In genomic region chr7:115218596-115219180, GRCm38 (mm10) we compare ENCODE assay signal across 9 mouse cellular contexts.
A peak's percentile ranks its signal among the peaks of the same experiment; 100 is the strongest.
DNase-seq lines count a peak whose midpoint lies in the region; ATAC-seq and TF ChIP-seq lines count a peak whose summit lies in the region.
"Had no signal": no experiment of that assay in that cellular context is flagged by ENCODE, and none has a peak within 500 bp of the region (broad histone marks: within the 10 kb centered on the region; RNA-seq: fewer than 3 reads in every experiment).

No protein-coding gene starts in this region.

- WGBS in neural tube, embryonic 12.5 days = 33% methylated on average over 13 of the region's 13 CpGs
- 27% methylated on average over 13 of the region's 13 CpGs for WGBS in hindbrain, embryonic 16.5 days
- WGBS in liver, postnatal 0 days (ENCODE audit: insufficient replicate concordance) = 26% methylated on average over 13 of the region's 13 CpGs

- no peak overlapping the region for H3K4me3 ChIP-seq in neural tube, embryonic 12.5 days
- H3K4me3 ChIP-seq in hindbrain, embryonic 16.5 days (ENCODE audit: low read length) = no peak overlapping the region
- no peak overlapping the region for H3K4me3 ChIP-seq in liver, postnatal 0 days (ENCODE audit: low read depth, low read length)
- H3K4me3 ChIP-seq: heart, adult 2 months; megakaryocyte, embryonic 14.5 days had no signal

- H3K27ac ChIP-seq in neural tube, embryonic 12.5 days = no peak overlapping the region
- no peak overlapping the region for H3K27ac ChIP-seq in hindbrain, embryonic 16.5 days (ENCODE audit: low read depth, low read length)
- no peak overlapping the region for H3K27ac ChIP-seq in liver, postnatal 0 days (ENCODE audit: low read depth)
- H3K27ac ChIP-seq: heart, adult 2 months had no signal

- no peak for ATAC-seq in neural tube, embryonic 12.5 days (ENCODE audit: low FRiP score, low read depth)
- peak; percentile 67 for ATAC-seq in granulocyte monocyte progenitor cell, adult 5-6 weeks (replicated peaks; ENCODE audit: poor library complexity, severe bottlenecking)
- peak; percentile 45; the same call in 1 of the 2 replicates for ATAC-seq in hindbrain, embryonic 16.5 days
- ATAC-seq in liver, postnatal 0 days = no peak

- H3K36me3 ChIP-seq in neural tube, embryonic 12.5 days = no peaks in the 10 kb centered on the region
- no peaks in the 10 kb centered on the region for H3K36me3 ChIP-seq in hindbrain, embryonic 16.5 days (ENCODE audit: control insufficient read depth, insufficient read depth, low read length)
- H3K36me3 ChIP-seq in liver, postnatal 0 days (replicated peaks; ENCODE audit: insufficient read depth, low read length) = no peaks in the 10 kb centered on the region

- H3K4me1 ChIP-seq in neural tube, embryonic 12.5 days = peaks cover 16% of the 10 kb centered on the region
- H3K4me1 ChIP-seq in hindbrain, embryonic 16.5 days (ENCODE audit: control insufficient read depth, insufficient read depth, low read depth, low read length) = peaks cover 13% of the 10 kb centered on the region
- H3K4me1 ChIP-seq in liver, postnatal 0 days (ENCODE audit: insufficient read depth) = peaks cover 4% of the 10 kb centered on the region; the same call in 1 of the 2 replicates

- DNase-seq in neural tube, embryonic 10.5 days (ENCODE audit: extremely low spot score, low spot score) = no peak
- DNase-seq in thymus, postnatal 14 days = peak; percentile 30
- DNase-seq in liver, postnatal 0 days = no peak
- no peak for DNase-seq in cerebellum, adult 11-12 months

- no peak for TF ChIP-seq CTCF in liver, postnatal 0 days (IDR thresholded peaks at IDR 0.05; ENCODE audit: low read depth)

- no peaks in the 10 kb centered on the region for H3K27me3 ChIP-seq in neural tube, embryonic 12.5 days (replicated peaks)
- H3K27me3 ChIP-seq in hindbrain, embryonic 16.5 days (replicated peaks; ENCODE audit: control insufficient read depth, insufficient read depth, low read length) = peaks cover 7% of the 10 kb centered on the region
- no peaks in the 10 kb centered on the region for H3K27me3 ChIP-seq in liver, postnatal 0 days (ENCODE audit: insufficient read depth, low read length)

- no peak for TF ChIP-seq EP300 in liver, postnatal 0 days (IDR thresholded peaks at IDR 0.05; ENCODE audit: low read depth)

- H3K9me3 ChIP-seq in neural tube, embryonic 12.5 days = no peaks in the 10 kb centered on the region
- H3K9me3 ChIP-seq in hindbrain, embryonic 16.5 days (ENCODE audit: control insufficient read depth, low read length) = no peaks in the 10 kb centered on the region
- H3K9me3 ChIP-seq in liver, postnatal 0 days (ENCODE audit: low read length) = no peaks in the 10 kb centered on the region
- H3K9me3 ChIP-seq: megakaryocyte, embryonic 14.5 days had no signal

- H3K4me2 ChIP-seq in neural tube, embryonic 12.5 days (replicated peaks) = peak overlapping the region; percentile 18; the same call in 1 of the 2 replicates
- no peak overlapping the region for H3K4me2 ChIP-seq in hindbrain, embryonic 16.5 days (ENCODE audit: low read length)
- no peak overlapping the region for H3K4me2 ChIP-seq in liver, postnatal 0 days (ENCODE audit: low read depth, low read length)

- H3K9ac ChIP-seq in neural tube, embryonic 12.5 days = no peak overlapping the region
- no peak overlapping the region for H3K9ac ChIP-seq in hindbrain, embryonic 16.5 days (ENCODE audit: low read depth, low read length)
- H3K9ac ChIP-seq in liver, postnatal 0 days (replicated peaks) = no peak overlapping the region

Comparison
In these comparisons a context has a peak if more than half of its experiments do, and no peak if none do; other contexts are left out.
1. ATAC-seq: peak in granulocyte monocyte progenitor cell, adult 5-6 weeks (single experiment) and hindbrain, embryonic 16.5 days (single experiment); none in neural tube, embryonic 12.5 days (single experiment) and liver, postnatal 0 days (single experiment).